Mouse (Mus musculus): ENCODE results near the gene Idi1.
A peak's percentile ranks its signal among the peaks of the same experiment; 100 is the strongest.
"Not testable (repeated sequence)": the region's sequence is repeated elsewhere in the genome, so short reads cannot be mapped to it uniquely, and the experiment has no call there.

Gene Idi1

DNA sequence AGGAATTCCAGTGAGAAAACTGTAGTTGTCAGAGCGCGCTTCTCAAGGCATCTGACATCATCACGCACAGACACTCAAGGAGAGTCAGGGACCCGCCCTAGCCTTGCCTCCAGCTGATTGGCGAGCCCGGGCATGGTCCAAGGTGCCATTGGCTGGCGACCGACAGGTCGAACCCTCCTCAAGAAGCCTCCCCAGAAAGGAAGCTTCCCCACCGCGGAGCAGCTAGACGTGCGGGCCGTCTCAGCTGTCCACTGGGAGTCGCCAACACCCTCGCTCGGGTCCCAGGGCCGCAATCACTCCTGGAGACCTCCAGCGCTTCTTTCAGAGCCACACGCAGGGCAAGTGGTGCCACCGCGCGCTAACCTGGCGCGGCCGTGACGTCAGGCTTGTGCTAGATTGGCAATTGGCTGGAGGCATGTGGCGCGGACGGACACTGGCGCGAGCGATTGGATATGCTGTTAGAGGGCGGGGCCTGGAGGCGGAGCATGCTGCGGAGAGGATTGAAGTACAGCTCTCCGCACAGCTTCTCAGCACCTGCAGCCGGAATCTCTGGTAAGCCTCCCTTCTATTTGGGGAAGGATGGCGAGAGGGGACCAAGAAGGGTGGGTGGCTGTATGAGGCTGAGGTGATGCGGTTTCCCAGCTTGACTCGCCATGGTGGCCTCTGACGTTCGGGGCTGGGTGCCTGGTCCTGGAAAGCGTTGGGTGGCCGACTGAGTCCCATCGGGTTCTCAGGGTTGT is at the start of gene Idi1:
Idi1 (plus strand) TSS at position 57 of the 740 bp plus-strand sequence.
- DNase-seq: peak; percentile 98

DNA sequence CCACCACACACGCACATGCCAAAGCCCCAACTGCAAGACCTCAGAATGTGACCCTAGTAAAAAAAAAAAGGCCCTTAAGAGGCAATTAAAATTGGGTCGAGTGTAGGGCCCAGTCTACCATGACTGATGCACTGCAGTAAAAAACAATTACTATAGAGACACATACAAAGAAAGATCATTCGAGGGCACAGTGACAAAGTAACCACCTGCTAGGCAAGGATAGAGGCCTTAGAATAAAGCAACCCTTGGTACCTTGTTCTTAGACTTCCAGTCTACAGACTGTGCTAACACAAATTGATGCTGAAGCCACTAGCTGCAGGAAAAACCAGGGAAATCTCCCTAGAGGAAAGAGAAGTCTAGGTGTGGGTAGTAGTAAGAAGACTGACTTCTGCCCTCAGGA is 46.9 kb upstream of the Idi1 start:
- DNase-seq: no peak

DNA sequence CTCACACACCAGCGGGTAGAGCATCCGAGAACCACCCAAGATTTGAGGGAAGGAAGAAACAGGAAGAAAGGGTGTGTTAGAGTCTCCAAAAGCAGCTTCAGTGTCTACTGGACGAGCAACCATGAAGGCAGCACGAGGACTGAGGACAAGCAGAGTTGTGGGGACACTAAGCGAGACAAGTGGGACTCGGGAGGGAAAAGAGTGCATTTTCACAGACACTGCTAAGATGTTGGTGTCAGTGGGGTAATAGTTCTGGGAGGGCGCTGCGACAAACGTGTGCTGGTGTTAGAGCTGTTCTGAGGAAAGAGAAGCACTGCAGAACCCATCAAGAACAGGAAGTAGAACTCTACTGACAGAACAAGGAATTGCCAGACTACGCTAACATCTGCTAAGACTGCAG is 46.2 kb upstream of the Idi1 start:
- DNase-seq: no peak

DNA sequence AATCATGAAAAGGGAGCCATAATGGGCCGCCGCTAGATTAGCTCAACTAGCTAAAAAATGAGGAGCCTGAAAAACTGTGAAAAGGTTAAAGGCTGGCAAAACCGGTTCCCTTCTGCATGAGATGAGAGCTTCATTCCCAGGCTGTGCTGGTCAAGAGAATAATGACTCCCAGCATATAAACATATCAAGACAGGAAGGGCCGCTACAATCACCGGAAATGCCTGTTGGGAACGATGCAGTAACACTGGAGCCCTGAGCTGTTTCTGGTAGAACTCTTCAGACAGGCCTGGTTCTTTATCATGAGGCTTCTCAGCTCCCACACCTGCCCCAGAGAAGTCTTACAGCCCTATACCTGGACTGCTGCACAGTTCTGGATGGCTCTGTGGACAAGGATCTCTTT is 45.4 kb upstream of the Idi1 start:
- no peak for DNase-seq

- no peak for DNase-seq
Observed at GRCm38 (mm10) chr13:8840941-8841340, 44.4 kb upstream of the Idi1 start.

DNA sequence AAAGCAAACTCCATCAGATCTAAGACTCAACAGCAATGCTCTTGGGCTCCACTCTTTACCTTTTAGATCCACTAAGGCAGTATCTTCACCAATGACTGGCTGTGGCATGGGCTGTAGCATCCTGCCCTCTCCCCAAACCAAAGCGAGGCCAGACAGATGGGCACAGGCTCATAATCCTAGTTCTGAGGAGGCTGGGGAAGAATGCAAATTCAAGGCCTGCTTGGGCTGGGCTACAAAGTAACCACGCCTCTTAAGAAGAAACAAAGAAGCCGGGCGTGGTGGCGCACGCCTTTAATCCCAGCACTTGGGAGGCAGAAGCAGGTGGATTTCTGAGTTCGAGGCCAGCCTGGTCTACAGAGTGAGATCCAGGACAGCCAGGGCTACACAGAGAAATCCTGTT is 43.5 kb upstream of the Idi1 start:
- not testable (repeated sequence) for DNase-seq

DNA sequence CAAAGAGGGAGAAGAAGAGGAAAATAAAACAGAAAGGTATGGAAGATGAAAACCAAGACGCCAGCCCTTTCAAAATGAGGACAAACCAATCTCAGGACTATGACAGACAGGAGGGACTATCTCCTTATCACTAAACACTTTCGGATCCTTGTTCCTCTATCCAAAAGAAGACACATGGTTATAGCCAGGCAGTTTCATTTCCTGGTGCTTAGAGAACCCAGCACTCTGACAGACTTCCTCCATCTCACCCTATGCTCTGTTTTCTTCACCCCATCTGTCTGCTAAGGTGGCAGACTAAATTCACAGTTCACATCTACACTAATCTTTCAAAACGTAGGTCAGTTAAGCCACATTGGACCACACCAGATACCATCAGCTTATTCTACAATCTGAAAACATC is 43.0 kb upstream of the Idi1 start:
- DNase-seq: no peak

- DNase-seq: no peak
Observed at GRCm38 (mm10) chr13:8847702-8848101, 37.6 kb upstream of the Idi1 start.

DNA sequence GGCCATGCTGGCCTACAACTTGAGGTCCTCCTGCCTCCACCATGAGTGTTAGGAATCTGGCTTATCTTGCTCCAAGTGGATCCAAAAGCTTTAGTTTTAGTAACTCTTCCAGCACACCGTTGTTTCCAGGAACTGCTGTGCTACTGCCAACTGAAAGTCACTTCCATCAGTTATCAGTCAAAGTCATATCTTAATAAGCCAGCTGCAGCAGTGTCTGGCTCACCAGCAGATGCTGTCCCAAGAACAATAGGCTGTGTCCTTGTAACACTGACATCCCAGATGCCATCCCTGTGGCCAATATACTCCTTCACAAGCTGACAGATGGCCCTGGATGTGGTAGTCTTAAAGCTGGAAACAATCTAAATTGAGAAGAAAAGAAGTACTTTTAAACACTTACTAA is 36.0 kb upstream of the Idi1 start:
- DNase-seq: no peak

DNA sequence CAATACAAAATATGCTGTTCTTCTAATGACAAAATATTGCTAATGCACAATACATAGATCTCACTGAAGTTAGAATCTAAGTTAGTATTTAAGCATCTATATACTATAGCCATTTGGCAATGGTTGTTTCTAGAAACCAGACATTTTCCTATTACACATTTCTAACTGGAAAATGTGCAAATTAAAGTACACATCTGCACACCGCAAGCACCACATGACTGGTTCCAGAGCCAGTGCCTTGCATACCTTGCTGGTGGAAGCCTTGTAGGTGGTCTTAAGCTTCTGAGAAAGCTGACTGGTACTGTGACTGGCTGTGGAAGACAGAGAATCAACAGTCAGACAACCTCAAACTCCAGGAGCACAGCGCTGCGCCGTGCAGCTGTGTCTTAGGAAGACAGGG is 31.9 kb upstream of the Idi1 start:
- no peak for DNase-seq

GRCm38 (mm10) chr13:8854769-8855168 is 30.5 kb upstream of the Idi1 start:
- DNase-seq: no peak

GRCm38 (mm10) chr13:8858453-8858852 is 26.8 kb upstream of the Idi1 start:
- no peak for DNase-seq

DNA sequence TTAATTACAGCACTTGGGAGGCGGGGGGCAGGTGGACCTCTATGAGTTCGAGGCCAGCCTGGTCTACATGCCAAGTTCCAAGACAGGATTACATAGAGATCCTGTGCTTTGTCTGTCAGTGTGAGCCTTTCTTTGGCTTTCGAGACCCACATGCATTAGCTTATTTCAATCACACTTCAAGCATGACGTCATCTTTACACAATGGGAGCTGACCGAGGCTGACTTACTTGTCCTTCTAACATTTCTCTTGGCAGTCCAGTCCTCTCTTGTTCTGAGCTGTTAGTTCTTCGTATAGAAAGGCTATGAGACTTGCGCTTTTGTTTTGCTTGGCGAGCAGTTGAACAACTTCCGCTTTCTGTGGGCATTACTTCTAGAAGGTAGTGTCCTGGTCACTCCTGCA is 24.4 kb upstream of the Idi1 start:
- DNase-seq: no peak

GRCm38 (mm10) chr13:8864990-8865389 is 20.3 kb upstream of the Idi1 start:
- DNase-seq: no peak

DNA sequence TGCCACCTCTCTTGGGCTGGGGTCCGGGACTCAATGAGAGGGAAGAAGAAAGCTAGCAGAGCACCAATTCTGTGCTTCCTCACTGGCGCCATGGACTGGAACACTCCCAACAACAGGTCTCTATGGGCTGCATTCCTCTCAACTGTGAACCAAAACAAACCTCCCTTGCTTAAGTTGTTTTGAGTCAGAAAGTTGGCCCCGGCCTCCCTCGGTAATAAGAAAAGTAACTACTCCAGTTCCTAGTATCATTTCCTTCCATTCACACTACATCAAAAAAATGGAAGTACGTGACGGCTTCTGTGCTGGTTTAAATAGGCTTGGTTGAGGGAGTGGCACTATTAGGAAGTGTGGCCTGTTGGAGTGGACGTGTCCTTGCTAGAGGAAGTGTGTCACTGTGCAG is 18.7 kb upstream of the Idi1 start:
- DNase-seq: no peak

- no peak for DNase-seq
Observed at GRCm38 (mm10) chr13:8869578-8870157, 15.6 kb upstream of the Idi1 start.

DNA sequence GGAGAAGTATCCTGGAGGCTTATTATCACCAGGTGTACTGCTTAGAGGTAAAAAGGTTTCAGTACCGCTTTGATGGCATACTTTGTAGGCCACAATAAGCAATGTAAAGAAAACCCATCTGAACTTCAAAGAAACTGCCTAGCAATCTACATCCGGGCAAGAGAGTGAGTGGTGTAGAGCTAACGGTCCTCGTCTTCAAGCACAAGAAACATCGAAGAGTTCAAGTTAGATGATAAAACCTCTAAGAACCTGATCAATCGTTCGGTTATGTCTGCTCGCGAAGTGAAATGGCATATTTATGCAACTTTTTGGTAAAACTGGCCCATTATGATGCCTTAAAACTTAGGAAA is 15.2 kb upstream of the Idi1 start:
- no peak for DNase-seq

- DNase-seq: peak; percentile 94
Observed at GRCm38 (mm10) chr13:8870510-8871313, 14.6 kb upstream of the Idi1 start.

- DNase-seq: peak; percentile 88
Observed at GRCm38 (mm10) chr13:8871314-8871962, 13.9 kb upstream of the Idi1 start, which contains the start of gene Wdr37. TSS of gene Wdr37 (minus strand) at chr13:8871909.

DNA sequence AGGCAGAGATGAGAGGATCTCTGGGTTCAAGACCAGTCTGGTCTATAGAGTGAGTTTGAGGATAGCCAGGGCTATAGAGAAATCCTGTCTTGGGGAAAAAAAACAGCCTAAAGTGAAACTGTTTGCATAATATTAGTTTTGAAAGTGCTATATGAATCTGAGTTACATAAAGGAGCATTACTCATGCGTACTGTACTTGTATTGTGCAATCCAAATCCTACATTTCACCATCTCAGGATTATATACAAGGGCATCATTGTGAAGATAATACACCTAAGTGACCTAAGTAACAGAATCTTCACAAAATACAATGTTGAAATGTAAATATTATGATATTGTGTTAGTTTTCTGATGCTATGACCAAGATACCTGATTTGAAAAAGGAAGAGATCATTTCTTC is 11.5 kb upstream of the Idi1 start:
- no peak for DNase-seq

- no peak for DNase-seq
Observed at GRCm38 (mm10) chr13:8881611-8882010, 3.7 kb upstream of the Idi1 start.

DNA sequence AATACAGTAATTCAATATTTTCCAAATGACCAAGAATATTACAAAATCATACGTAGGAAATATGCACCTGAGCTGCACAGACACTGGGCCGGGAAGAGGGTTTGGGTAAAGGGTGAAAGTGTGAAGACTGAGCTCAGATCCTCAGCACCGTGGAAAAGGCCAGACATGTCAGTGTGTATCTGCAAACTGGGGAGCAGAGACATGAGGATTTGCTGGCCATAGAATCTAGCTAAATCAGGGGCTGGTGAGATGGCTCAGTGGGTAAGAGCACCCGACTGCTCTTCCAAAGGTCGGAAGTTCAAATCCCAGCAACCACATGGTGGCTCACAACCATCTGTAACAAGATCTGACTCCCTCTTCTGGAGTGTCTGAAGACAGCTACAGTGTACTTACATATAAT is 1.4 kb upstream of the Idi1 start:
- not testable (repeated sequence) for DNase-seq

DNA sequence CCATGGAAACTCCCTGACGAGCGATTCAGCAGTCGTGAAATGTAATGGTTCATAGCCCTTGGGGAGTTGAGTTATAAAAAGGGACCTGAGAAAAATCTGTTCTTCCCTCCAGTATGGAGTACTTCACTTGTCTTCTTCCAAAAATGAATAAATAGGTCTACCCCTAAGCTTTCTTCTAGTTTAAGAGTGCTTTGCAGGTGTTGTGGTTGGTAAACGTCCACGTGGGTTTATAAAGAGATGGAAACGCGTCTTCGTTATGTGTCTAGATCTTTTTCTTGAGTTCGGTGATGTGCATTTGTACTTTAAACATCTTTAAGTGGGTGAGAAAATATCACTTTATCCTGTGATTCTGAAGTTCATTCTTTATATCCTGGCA is 872 bp downstream of the Idi1 start:
- DNase-seq: no peak

DNA sequence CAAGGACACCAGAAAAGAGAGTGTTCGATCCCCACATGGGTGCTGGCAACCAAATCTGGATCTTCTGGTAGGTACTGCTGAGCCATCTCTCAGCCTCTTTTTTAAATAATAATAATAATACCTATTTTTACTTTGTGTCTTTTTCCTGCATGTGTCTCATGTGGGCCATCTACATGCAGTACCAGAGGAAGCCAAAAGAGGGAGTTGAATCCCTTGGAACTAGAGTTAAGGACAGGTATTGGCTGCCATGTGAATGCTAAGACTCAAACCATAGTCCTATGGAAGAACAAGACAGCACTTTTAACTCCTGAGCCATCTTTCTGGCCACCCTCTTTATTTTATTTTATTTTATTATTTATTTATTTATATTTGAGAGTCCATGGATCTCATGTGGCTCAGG is 3.3 kb downstream of the Idi1 start:
- DNase-seq: no peak

All from cerebellum, adult 9-10 months (tissue).